Mouse (Mus musculus): Measurements from ENCODE around the gene Ddx52.

Gene Ddx52

DNA sequence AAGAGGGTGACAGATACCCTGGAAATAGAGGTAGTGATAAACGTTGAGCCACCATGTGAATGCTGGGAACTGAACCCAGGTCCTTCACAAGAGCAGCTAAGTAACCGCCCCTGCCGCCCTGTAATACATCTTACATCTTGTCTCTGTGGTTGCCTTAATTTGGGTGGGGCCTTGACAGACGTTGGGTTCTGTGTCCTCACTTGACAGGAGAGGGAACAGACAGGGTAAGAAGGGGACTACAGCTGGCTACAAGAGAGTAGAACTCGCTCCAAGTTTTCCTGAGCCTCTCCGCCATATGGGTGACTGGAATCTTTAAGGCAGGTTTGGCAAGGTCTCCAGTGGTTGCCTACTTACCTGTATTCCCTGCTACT, 26.3 kb downstream of the Ddx52 start:
- no peak for DNase-seq (ENCODE audit: low read depth, low spot score)

DNA sequence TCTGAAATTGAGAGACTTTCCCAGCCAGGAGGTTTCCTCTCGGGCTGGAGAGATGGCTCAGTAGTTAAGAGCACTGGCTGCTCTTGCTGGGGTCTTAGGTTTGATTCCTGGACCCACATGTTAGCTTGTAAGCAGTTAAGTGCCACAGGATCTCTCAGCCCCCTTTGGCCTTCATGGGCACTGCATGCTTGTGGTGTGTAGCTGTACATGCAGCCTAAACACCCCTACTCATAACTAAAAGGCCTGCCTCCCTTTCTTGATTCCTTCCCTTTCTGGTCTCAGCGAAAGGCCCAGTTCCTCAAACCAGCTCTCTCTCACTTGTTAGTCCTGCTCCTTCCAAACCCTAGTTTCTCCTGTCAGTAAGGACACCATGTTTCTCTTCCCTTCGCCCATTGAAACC, 27.2 kb downstream of the Ddx52 start:
- no peak for DNase-seq (ENCODE audit: low read depth, low spot score)

DNA sequence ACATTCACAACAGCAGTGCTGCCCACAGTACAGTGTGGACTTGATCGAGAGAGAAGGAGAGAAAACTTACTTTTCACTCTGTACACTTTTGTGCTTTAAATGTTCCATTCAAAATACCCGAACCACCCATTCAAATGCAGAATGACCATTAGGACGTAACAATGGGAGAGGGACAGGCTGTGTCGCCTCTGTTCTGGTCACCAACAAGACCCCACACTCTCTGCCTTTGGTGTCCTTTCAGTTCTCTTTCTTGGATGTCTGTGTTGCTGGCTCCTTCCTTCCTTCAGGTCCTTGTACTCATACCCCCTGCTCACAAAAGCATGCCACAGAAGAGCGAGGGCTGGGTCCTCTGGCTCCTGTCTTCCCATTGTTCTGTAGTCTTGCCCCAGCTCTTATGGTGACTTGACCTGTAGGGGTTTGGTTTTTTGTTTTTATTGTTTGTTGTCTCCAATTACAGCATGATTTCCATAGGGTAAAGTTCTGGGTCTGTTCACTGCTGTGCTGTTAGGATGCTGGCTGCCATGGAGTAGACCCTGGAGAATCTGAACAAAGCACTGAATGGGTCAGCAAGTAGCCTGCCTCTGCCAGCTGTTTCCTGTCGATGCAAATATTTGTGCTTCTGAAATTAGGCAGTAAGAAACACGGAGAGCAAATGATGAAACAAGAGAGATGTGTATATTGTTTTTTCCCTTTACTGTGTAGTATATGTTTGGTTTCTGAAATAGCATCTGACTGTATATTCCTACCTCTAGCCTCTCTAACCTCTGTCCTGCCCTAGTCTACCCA, 32.9 kb downstream of the Ddx52 start:
- peak; percentile 47 for DNase-seq (ENCODE audit: low read depth, low spot score)

DNA sequence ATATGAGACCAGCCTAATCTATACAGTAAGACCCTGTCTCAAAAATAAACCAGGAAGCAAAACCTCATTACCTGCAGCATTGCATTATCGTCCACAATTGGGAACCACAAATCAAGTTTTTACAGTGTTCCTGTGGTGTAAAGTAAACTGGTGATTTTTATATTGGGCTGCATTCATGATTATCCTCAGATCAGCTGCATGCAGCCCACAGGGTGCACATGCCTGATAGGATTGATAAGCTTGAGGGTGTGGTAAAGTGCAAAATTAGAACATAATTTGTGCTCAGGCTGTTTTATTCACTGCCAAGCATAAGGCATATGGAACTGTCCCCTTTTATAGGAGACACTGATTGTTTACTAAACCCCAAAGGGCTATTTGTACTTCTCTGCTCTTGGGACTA, 33.6 kb downstream of the Ddx52 start:
- no peak for DNase-seq (ENCODE audit: low read depth, low spot score)

DNA sequence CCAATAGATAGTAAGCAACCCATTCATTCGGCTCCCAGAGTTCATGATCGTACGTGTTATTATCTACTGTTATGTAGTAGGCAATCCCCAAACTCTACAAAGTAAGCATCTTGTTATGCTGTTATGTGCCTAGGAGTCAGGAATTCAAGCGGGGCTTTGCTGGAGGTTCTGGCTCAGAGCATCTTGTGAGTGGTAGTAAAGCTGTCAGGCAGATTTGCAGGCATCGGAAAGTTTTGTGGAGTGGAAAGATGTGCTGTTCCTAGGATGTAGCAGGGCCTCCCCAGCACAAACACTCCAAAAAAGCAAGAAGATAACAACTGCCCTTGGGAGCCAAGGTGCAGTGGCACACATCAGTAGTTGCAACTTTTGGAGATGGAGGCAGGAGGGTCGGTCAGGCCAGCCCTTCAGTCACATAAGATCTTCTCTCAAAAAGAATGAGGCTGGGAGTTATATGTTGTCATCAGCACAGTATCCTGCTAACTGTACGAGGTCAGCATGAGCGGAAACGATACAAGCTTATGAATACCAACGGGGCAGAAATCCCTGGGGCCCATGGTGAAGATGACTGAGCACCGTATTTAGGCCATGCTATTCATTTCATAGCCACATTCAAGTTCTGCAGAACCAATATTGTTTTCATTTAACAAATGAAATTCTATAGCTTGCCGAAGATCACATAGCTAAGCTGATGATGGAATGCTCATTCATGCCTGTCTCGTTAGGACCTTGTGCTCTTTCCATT, 34.5 kb downstream of the Ddx52 start:
- no peak for DNase-seq (ENCODE audit: low read depth, low spot score)

DNA sequence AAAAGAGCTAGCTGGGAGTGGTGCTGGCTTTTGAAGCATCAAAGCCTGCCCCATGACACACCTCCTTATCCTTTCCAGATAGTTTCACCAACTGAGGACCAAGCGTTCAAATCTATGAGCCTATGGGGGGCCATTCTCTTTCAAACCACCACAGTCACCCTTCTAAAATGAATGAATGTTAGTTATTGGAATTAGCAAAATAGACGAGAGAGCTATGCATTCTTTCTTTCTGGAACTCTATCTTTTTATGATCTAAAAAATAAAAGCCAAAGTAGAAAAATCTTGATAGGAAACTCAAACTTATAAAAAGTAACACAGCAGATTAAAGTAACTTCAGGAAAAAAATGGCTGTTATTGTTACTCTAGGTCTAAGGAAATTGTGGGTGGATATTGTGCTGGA, 35.9 kb downstream of the Ddx52 start:
- no peak for DNase-seq (ENCODE audit: low read depth, low spot score)

DNA sequence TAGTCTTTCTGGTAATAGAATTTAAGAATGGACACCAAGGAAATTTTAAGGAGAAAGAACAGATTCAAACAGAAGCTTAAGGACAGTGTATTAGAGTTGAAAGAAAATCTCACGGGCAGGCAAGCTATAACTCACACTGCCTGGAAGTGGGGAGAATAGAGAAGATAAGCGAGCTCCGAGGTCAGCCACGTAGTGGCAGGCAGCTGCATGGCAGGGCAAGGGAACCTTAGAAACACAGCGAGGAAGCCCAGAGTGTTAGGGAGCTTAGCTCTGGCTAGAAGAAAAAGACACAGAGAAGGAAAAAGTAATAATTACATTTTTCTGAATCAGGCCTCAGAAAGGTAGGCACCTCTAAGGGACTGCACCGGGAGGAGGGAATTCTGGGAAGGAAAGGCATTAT, 38.1 kb downstream of the Ddx52 start:
- no peak for DNase-seq (ENCODE audit: low read depth, low spot score)

DNA sequence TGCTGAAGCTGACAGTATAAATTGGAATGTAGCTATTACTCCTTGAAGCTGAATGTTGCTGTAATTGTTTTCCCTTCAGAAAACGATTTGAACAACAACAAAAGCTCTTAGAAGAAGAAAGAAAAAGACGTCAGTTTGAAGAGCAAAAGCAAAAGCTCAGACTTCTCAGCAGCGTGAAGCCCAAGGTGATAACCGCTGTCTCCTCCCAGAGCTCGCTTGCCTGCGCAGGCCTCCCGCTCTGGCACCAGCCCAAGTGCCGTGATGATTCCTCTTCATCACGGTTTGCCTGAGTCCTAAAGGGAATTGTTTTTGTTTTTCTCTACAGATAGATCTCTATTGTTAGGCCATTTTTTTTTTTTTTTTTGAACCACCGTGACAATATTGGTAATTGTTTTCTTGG, 39.5 kb downstream of the Ddx52 start:
- no peak for DNase-seq (ENCODE audit: low read depth, low spot score)

DNA sequence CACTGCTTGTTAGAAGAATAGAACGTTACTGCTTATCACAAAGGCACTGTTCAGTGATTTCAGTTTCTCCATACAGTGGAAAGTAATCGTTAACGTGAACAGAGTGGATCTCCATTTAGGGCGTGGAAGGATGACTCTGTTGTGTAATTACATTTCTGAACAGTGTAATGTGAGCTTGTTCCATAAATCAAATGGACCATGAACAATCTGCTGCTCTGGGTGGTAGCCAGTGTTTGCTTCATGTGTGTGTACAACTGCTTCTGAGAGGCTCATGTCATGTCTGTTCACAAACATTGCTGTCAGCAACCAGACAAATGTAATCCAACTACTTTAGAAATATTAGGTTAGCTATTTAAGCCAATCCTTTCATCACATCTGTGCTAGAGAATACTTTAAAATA, 49.8 kb downstream of the Ddx52 start:
- no peak for DNase-seq (ENCODE audit: low read depth, low spot score)

DNA sequence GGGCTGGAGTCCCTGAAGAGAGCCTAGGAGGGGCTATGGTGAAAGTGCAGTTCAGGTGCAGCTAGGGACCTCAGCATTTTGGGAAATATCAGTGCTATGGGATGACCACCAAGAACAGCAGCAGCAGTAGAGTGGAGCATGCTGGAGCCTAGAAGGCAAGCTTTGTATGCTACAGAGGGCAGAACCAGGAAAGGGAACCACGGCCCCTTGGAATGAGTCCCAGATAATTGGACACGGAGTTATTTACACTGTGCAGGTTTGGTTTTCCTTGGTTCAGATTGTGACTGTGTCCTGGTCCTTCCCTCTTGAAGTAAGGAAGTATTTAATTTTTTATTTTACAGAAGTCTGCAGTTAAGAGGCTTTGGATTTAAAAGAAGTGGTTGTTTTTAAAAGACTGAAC, 51.6 kb downstream of the Ddx52 start:
- DNase-seq (ENCODE audit: low read depth, low spot score) = no peak

DNA sequence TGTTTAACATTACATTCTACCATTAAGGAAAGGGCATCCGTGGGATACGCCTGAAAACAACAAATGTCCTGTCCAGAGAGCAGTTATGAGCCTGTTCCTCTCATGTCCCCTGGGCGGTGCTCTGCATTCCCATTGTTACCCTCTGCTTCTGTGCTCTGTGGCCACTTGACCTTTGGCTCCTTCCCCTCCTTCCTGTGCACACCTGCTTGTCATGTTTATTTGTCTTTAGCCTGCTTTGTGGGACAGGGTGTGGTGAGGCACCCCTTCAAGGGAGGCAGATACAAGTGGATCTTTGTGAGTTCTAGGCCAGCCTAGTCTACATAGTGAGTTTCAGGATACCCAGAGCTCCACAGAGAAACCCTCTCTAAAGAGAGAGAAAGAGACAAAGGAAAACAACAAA, 52.6 kb downstream of the Ddx52 start:
- DNase-seq (ENCODE audit: low read depth, low spot score) = no peak

DNA sequence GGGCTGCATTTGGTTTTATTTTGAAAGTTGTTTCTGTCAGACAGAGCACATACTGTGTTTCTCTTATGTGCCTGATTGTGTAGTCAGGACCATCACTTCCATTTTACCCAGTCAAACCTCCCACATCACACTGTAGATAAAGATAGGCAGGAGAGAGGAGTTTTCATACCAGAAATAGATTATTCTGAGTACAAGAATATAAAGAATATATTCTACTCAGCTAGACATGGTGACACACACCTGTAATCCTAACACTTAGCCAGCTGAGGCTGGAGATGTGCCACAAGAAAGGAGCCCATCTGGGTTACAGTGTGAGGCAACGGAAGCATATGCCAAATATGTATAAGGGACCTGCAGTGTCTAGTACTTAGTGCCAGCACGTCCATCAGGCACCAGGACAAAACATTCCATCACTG, 53.7 kb downstream of the Ddx52 start:
- no peak for DNase-seq (ENCODE audit: low read depth, low spot score)

DNA sequence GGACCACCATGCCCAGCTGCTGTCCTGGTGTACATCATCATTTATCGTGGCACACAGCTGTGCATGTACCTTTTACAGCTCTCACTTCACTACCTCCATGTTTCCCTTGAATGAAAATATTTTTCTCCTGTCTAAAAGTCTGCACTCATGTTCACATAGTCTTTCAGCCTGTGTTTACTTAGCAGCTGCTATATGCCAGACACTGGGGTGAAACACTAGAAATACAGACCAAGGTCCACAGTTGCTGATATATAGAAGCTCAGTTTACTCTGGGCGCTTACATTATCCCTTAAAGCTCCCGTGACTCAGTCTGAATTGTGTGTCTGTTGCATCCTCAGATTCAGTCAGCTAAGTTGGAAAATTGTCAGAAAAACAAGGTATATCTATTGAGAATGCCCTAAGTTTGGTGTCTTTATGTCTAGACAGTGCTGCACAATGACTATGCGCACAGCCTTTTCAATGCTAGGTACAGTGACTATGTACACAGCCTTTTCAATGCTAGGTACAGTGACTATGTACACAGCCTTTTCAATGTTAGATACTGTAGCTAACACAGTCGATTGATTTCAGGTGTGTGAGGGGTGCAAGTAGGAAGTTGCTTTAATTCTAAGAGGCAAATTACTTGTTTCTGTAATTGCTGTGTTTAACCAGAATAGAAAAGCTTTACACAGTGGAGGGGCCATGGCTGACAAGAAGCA, 55.5 kb downstream of the Ddx52 start:
- DNase-seq (ENCODE audit: low read depth, low spot score) = no peak

DNA sequence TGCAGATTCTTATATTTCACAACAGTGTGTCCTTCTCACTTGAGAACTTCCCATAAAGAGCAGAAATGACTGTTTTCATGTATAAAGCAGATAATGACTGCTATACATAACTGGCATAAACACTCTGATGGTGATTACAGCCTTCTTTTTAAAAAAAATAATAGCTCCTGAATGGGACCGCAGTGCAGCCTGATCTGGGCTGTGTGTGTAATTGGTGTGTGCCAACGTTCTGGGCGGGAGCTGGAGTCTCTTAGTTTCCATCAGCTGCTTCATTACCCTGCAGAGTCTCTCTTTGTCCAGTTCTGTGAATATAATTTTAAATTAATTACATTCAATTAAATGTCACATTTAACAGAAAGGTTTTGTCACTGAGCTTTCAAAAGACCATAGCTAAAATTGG, 57.1 kb downstream of the Ddx52 start:
- no peak for DNase-seq (ENCODE audit: low read depth, low spot score)

DNA sequence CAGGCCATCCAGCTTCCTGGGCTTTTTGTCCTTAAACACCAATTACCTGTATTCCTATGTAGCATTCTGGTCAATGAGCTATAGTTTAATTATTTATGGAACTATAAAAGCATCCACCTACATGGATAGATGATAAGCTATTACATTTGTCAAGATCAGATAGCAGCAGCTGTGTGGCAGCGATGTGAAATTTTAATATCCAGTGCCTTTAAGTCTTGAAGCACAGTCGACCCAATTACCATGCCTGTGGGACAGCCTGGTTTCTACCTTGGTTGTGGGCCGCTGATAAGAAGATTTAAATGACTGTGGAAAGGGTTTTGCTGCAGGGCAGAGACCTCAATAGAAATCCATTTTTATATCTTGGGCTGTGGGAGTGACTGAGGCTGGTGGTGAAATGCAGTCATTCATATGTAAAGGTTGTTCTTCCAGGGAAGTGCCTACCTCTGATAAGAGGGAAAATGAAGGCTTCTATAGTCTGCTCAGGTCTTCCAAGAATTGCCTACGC, 57.6 kb downstream of the Ddx52 start:
- DNase-seq (ENCODE audit: low read depth, low spot score) = no peak

DNA sequence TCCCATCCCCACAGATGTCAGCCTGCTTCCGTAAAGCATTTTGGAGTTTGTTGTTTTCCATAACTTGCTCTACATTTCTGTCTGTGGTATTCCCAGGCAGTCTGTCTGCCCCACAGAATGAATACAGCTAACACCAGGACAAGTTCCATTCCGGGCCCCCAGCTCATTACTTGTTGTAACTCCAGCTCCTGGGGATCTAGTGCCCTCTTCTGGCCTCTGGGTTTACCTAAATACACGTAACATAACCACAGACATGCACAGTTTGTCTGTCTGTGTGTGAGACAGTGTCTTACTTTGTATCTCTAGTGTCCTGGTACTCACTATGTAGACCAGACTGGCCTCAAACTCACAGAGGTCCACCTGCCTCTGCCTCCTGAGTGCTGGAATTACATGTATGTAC, 59.4 kb downstream of the Ddx52 start:
- DNase-seq (ENCODE audit: low read depth, low spot score) = peak; percentile 22

DNA sequence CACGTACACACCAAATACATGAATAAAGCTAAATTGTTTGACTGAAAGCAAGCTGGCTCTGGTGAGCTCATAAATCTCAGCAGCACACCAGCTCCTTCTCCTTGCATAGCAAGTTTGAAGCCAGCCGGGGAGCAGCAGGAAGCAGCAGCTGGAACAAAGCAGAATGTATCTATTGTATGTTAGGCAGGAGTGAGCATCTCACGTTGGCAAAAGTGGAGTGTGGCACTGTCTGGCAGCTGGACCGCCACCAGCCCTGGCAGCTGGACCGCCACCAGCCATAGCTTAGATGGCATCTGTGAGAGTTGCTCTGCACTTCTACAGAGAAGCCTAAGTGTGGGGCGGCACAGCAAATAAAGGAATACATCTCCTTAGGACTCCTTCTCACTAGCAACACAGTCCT, 62.1 kb downstream of the Ddx52 start:
- DNase-seq (ENCODE audit: low read depth, low spot score) = no peak

DNA sequence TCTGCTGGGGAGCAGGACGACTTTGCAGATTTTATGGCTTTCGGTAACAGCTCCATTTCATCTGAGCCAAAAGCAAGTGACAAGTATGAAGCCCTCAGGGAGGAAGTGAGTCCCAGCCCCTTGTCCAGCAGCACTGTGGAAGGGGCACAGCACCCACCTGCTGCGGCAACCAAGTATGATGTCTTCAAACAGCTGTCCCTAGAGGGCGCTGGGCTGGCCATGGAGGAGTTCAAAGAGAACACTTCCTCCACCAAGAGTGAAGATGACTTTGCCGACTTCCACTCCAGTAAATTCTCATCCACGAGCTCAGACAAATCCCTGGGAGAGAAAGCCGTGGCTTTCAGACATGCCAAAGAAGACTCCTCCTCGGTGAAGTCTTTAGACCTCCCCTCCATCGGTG, 67.1 kb downstream of the Ddx52 start:
- DNase-seq (ENCODE audit: low read depth, low spot score) = peak; percentile 22

DNA sequence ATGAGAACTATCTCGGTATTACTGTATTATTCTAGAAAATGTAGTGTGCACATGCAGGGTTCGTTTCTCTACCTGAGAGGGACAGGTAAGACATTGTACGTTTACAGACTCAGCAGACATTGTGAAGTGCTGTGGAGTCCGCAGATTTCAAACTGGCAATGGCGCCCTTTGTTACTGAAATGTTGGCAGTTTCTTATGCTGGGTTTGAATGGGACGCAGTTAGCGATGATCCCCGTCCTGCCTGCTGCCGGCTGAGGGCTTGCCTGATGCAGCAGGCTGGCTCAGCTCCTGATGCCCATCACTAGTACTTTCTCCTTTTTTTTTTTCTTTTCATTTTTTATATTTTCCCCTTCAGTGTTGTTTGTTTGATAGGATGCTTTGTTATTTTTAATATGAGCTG, 68.5 kb downstream of the Ddx52 start:
- no peak for DNase-seq (ENCODE audit: low read depth, low spot score)

DNA sequence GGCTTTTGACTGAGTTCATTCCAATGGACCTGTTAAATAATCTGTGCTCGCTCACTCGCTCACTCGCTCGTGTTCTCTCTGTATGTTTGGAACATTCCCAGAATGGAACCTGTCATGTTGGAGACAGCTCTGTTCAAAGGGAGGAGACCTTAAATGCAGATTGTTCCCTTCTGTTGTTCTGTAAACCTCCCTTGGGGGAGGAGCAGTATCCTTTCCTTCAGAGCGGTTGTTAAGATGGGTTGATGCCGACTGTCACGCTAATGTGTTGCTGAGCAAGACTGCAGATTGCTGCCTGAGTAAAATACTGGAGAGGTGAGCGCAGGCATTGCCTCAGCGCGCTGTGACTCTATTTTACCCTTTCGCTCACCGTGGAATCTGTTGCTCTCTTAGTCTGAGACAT, 69.2 kb downstream of the Ddx52 start:
- no peak for DNase-seq (ENCODE audit: low read depth, low spot score)

DNA sequence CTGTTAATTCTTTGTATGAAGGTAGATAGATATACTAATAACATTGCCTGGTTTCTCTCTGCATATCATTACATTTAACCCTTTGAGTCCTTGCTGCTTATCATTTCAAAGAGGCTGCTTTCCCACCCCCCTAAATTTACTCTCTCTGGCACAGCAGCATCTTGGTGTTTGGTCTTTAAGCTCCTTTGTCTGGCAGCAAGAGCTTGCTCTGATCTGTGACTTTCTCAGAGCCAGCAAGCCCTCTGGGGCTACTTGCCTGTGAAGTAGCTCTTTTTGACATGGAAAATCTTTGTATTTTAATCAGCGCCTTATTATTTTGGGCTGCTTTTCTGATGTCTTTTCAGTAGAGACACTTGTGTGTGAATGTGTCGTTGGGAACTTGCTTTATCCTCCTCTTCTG, 69.7 kb downstream of the Ddx52 start:
- DNase-seq (ENCODE audit: low read depth, low spot score) = no peak

Measured in A20 (cell line).